Mouse (Mus musculus) forebrain, embryonic 13.5 days (tissue): ENCODE data around the gene Adcyap1r1. TPM values are rescaled to one million over a fixed set of nuclear protein-coding genes. Genes with fewer than 3 reads are reported as not detected.
A peak's percentile ranks its signal among the peaks of the same experiment; 100 is the strongest.

Experiments
- ATAC-seq: fragments of 200-750 bp; cut with Nextera tagmentation; 2 replicates; pipeline ENCODE4 v1.8.0; 2017
- H3K27ac ChIP-seq: fragments of 300-500 bp; sonication (generic); 2 replicates; pipeline ENCODE4 v1.5.1; 2015; ENCODE audit warnings: inconsistent platforms, mild to moderate bottlenecking, moderate library complexity
- H3K27me3 ChIP-seq: fragments of 300-500 bp; sonication (generic); 2 replicates; pipeline ENCODE4 v1.6.1; 2015; ENCODE audit warnings: mild to moderate bottlenecking, inconsistent platforms
- H3K36me3 ChIP-seq: fragments of 300-500 bp; sonication (generic); 2 replicates; pipeline ENCODE4 v1.6.1; 2015; ENCODE audit warnings: mild to moderate bottlenecking, inconsistent platforms; ENCODE audit not compliant: poor library complexity, severe bottlenecking
- H3K4me1 ChIP-seq: fragments of 300-500 bp; sonication (generic); 2 replicates; pipeline ENCODE4 v1.6.1; 2015; ENCODE audit warnings: inconsistent platforms
- H3K4me2 ChIP-seq: fragments of 300-500 bp; sonication (generic); 2 replicates; pipeline ENCODE4 v1.6.1; 2015; ENCODE audit warnings: inconsistent platforms, mild to moderate bottlenecking, moderate library complexity
- H3K4me3 ChIP-seq: fragments of 300-500 bp; sonication (generic); 2 replicates; pipeline ENCODE4 v1.5.1; 2015; ENCODE audit warnings: mild to moderate bottlenecking, inconsistent platforms
- H3K9ac ChIP-seq: fragments of 300-500 bp; sonication (generic); 2 replicates; pipeline ENCODE4 v1.6.1; 2015; ENCODE audit warnings: mild to moderate bottlenecking, inconsistent platforms
- H3K9me3 ChIP-seq: fragments of 300-500 bp; sonication (generic); replicated peaks from 2 replicates; pipeline ENCODE4 v1.6.1; 2016; ENCODE audit warnings: inconsistent platforms
- WGBS: fragments of 180-500 bp; shearing (Covaris S2); methylation state at CpG from one replicate; pipeline ENCODE4 v1.1.7; 2015; 5-methylcytosine and 5-hydroxymethylcytosine counted together
- polyA plus RNA-seq: library from polyadenylated mRNA; unstranded; fragments of >200 nt; fragmentation: Nextera tagmentation; extraction: Ambion mirVana; gene quantifications from 2 replicates; pipeline ENCODE4 v1.2.1, GENCODE M21; 2015

Adcyap1r1 gene
- polyA plus RNA-seq, 1 experiment from 2014 or later: 18.6 TPM

- 39% methylated on average over 12 of the region's 12 CpGs for WGBS
- H3K9ac ChIP-seq: no peak overlapping the region
- H3K4me1 ChIP-seq: peaks cover 9% of the 10 kb centered on the region
- H3K4me3 ChIP-seq: no peak overlapping the region
- no peaks in the 10 kb centered on the region for H3K9me3 ChIP-seq
- H3K27ac ChIP-seq: no peak overlapping the region
- peak; percentile 92 for ATAC-seq
- peak overlapping the region; percentile 38 for H3K4me2 ChIP-seq
- H3K27me3 ChIP-seq: no peaks in the 10 kb centered on the region
- H3K36me3 ChIP-seq: no peaks in the 10 kb centered on the region
Measured at GRCm38 (mm10) chr6:55511212-55512065, 59.7 kb downstream of the Adcyap1r1 start.

- WGBS: 27% methylated on average over 19 of the region's 19 CpGs
- H3K4me1 ChIP-seq: peaks cover 9% of the 10 kb centered on the region
- H3K9ac ChIP-seq: no peak overlapping the region
- H3K9me3 ChIP-seq: no peaks in the 10 kb centered on the region
- no peaks in the 10 kb centered on the region for H3K36me3 ChIP-seq
- H3K4me3 ChIP-seq: no peak overlapping the region
- H3K27me3 ChIP-seq: no peaks in the 10 kb centered on the region
- ATAC-seq: peak; percentile 29
- H3K27ac ChIP-seq: no peak overlapping the region
- peak overlapping the region; percentile 38 for H3K4me2 ChIP-seq
Measured at GRCm38 (mm10) chr6:55512066-55512703, 60.4 kb downstream of the Adcyap1r1 start.

- 58% methylated on average over 5 of the region's 5 CpGs for WGBS
- Histone ChIP-seq H3K4me1 (peaks cover 9% of the 10 kb centered on the region), H3K27ac (no peak overlapping the region), H3K27me3 (no peaks in the 10 kb centered on the region), H3K9ac (no peak overlapping the region), H3K4me3 (no peak overlapping the region), H3K36me3 (no peaks in the 10 kb centered on the region), H3K4me2 (no peak overlapping the region), H3K9me3 (no peaks in the 10 kb centered on the region)
- ATAC-seq: no peak
Measured at GRCm38 (mm10) chr6:55513477-55513876, 61.7 kb downstream of the Adcyap1r1 start.

GRCm38 (mm10) chr6:55519605-55520201 is 67.9 kb downstream of the Adcyap1r1 start:
- Histone ChIP-seq H3K27me3 (no peaks in the 10 kb centered on the region), H3K9me3 (no peaks in the 10 kb centered on the region), H3K4me1 (no peaks in the 10 kb centered on the region), H3K9ac (no peak overlapping the region), H3K36me3 (no peaks in the 10 kb centered on the region), H3K4me3 (no peak overlapping the region), H3K27ac (no peak overlapping the region), H3K4me2 (peak overlapping the region; percentile 28)
- WGBS: 15% methylated on average over 11 of the region's 11 CpGs
- peak; percentile 95 for ATAC-seq

- Histone ChIP-seq H3K4me3 (no peak overlapping the region), H3K4me2 (peak overlapping the region; percentile 28), H3K27ac (no peak overlapping the region; the same call in 1 of the 2 replicates), H3K27me3 (no peaks in the 10 kb centered on the region), H3K36me3 (no peaks in the 10 kb centered on the region), H3K4me1 (no peaks in the 10 kb centered on the region), H3K9ac (no peak overlapping the region), H3K9me3 (no peaks in the 10 kb centered on the region)
- 35% methylated on average over 11 of the region's 11 CpGs for WGBS
- peak; percentile 80 for ATAC-seq
Measured at GRCm38 (mm10) chr6:55520237-55521095, 68.7 kb downstream of the Adcyap1r1 start.

GRCm38 (mm10) chr6:55536469-55536868 is 84.7 kb downstream of the Adcyap1r1 start:
- Histone ChIP-seq H3K27ac (no peak overlapping the region), H3K9ac (no peak overlapping the region), H3K4me2 (no peak overlapping the region), H3K36me3 (no peaks in the 10 kb centered on the region), H3K4me3 (no peak overlapping the region), H3K27me3 (no peaks in the 10 kb centered on the region), H3K9me3 (no peaks in the 10 kb centered on the region; the same call in 1 of the 2 replicates), H3K4me1 (peaks cover 9% of the 10 kb centered on the region)
- no peak for ATAC-seq
- WGBS: 81% methylated on average over 2 of the region's 2 CpGs

GRCm38 (mm10) chr6:55539196-55539595 is 87.4 kb downstream of the Adcyap1r1 start:
- H3K4me2 ChIP-seq: 0 out of 2 replicates have a peak overlapping the region, but pooled peaks have one; percentile 5
- peak; percentile 43; the same call in 1 of the 2 replicates for ATAC-seq
- no peaks in the 10 kb centered on the region for H3K27me3 ChIP-seq
- no peak overlapping the region for H3K27ac ChIP-seq
- H3K9ac ChIP-seq: no peak overlapping the region
- WGBS: 45% methylated on average over 10 of the region's 10 CpGs
- H3K36me3 ChIP-seq: no peaks in the 10 kb centered on the region
- H3K4me3 ChIP-seq: no peak overlapping the region
- H3K9me3 ChIP-seq: no peaks in the 10 kb centered on the region
- H3K4me1 ChIP-seq: peaks cover 9% of the 10 kb centered on the region

GRCm38 (mm10) chr6:55542359-55542758 is 90.6 kb downstream of the Adcyap1r1 start:
- Histone ChIP-seq H3K36me3 (no peaks in the 10 kb centered on the region), H3K9me3 (no peaks in the 10 kb centered on the region), H3K27ac (no peak overlapping the region), H3K4me1 (peaks cover 9% of the 10 kb centered on the region), H3K27me3 (no peaks in the 10 kb centered on the region), H3K4me2 (no peak overlapping the region), H3K9ac (no peak overlapping the region), H3K4me3 (no peak overlapping the region)
- ATAC-seq: no peak
- 60% methylated on average over 3 of the region's 3 CpGs for WGBS

GRCm38 (mm10) chr6:55543345-55543744 is 91.6 kb downstream of the Adcyap1r1 start:
- H3K4me1 ChIP-seq: peaks cover 9% of the 10 kb centered on the region
- ATAC-seq: no peak
- WGBS: 73% methylated on average over 4 of the region's 4 CpGs

GRCm38 (mm10) chr6:55549211-55549610 is 97.4 kb downstream of the Adcyap1r1 start:
- H3K4me3 ChIP-seq: no peak overlapping the region
- H3K36me3 ChIP-seq: no peaks in the 10 kb centered on the region
- WGBS: 94% methylated on average over 6 of the region's 6 CpGs
- no peaks in the 10 kb centered on the region for H3K27me3 ChIP-seq
- H3K4me1 ChIP-seq: no peaks in the 10 kb centered on the region
- no peak overlapping the region for H3K27ac ChIP-seq
- no peak for ATAC-seq
- H3K4me2 ChIP-seq: no peak overlapping the region
- H3K9me3 ChIP-seq: no peaks in the 10 kb centered on the region
- H3K9ac ChIP-seq: no peak overlapping the region

More at GRCm38 (mm10) chr6:55543345-55543744, 91.6 kb downstream of the Adcyap1r1 start:
- Histone ChIP-seq H3K4me2 (no peak overlapping the region), H3K4me3 (no peak overlapping the region), H3K27ac (no peak overlapping the region), H3K9me3 (no peaks in the 10 kb centered on the region), H3K9ac (no peak overlapping the region), H3K27me3 (no peaks in the 10 kb centered on the region), H3K36me3 (no peaks in the 10 kb centered on the region)

- Histone ChIP-seq H3K27ac (no peak overlapping the region), H3K27me3 (no peaks in the 10 kb centered on the region), H3K36me3 (no peaks in the 10 kb centered on the region), H3K9ac (no peak overlapping the region), H3K4me1 (no peaks in the 10 kb centered on the region), H3K4me3 (no peak overlapping the region), H3K9me3 (no peaks in the 10 kb centered on the region), H3K4me2 (no peak overlapping the region)
- peak; percentile 87 for ATAC-seq
- WGBS: 38% methylated on average over 13 of the region's 13 CpGs
Measured at GRCm38 (mm10) chr6:55550926-55551325, 99.1 kb downstream of the Adcyap1r1 start.
